Mouse (Mus musculus): ENCODE results near the gene Fgf6. TPM values are rescaled to one million over a fixed set of nuclear protein-coding genes. Genes with fewer than 3 reads are reported as not detected.

Fgf6 gene
- total RNA-seq, 2 experiments from 2014 or later: 0.26 to 0.53 TPM

DNA sequence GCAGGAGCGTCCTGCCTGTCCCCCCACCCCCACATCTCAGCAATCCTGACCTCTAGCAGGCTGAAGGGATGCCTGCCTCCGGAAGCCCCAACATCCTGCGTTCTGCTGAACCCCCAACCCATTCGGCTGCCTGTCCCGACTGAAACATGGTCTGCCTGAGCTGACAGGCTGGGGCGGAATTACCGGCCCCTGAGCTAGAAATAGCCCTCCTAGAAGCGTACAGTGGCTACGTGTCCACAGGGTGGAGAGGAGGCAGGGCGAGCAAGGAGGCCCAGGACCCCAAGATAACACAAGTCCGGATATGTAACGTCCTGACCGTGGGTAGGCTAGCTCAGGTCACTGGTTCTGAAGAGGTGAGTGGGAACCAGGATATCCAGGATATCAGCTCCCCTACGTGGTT, 49.4 kb downstream of the Fgf6 start:
- intact Hi-C loops (cut with DNase I): no loop called here
- no peak for DNase-seq (ENCODE audit: low spot score)

DNA sequence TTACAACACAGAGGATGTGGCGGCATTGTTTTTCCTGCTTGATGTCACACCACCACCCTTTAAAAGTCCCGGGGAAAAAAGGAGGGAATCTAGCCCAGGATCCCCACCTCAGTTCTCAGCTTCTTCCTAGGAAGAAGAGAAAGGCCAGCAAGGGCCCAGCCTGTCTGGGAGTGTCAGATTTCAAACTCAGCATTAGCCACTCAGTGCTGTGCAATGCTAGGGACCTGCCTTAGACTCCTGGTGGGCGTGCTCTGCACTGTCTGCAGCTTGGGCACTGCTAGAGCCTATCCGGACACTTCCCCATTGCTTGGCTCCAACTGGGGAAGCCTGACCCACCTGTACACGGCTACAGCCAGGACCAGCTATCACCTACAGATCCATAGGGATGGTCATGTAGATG, 57.4 kb downstream of the Fgf6 start, which contains the start of gene Fgf23:
Fgf23 (plus strand) TSS at position 86 of the 400 bp plus-strand sequence.
- no peak for DNase-seq (ENCODE audit: low spot score)
- intact Hi-C loops (cut with DNase I): no loop called here

Other genes with a start within 250 kb of the Fgf6 start
- 100 to 1,000 TPM; 774 to 795 TPM for gene Ndufa9, start 166.4 kb upstream of the Fgf6 start, total RNA-seq (2021)
- not detected for gene Akap3, start 162.5 kb upstream of the Fgf6 start, total RNA-seq (2021)
- not detected for gene Dyrk4, start 93.7 kb upstream of the Fgf6 start, total RNA-seq (2021)
- gene Rad51ap1, start 76.0 kb upstream of the Fgf6 start, total RNA-seq (2021): 1 to 10 TPM; 1.1 to 2.7 TPM
- 10 to 100 TPM; 10.8 to 14.5 TPM for gene D6Wsu163e, start 75.6 kb upstream of the Fgf6 start, total RNA-seq (2021)
- not detected for gene Fgf23, start 57.3 kb downstream of the Fgf6 start, total RNA-seq (2021)
- gene Tigar, start 94.0 kb downstream of the Fgf6 start, total RNA-seq (2021): 10 to 100 TPM; 41.9 to 50.4 TPM
- gene Ccnd2, start 136.6 kb downstream of the Fgf6 start, total RNA-seq (2021): 100 to 1,000 TPM; 155 to 157 TPM

All from heart, postnatal 25 days (tissue).